Mouse (Mus musculus): Measurements from ENCODE around the gene Hist1h2bp. TPM values are rescaled to one million over a fixed set of nuclear protein-coding genes. Genes with fewer than 3 reads are reported as not detected.
"Not testable (repeated sequence)": the region's sequence is repeated elsewhere in the genome, so short reads cannot be mapped to it uniquely, and the experiment has no call there.

The Hist1h2bp gene
- polyA plus RNA-seq, 1 experiment from 2014 or later = 1.6 TPM

DNA sequence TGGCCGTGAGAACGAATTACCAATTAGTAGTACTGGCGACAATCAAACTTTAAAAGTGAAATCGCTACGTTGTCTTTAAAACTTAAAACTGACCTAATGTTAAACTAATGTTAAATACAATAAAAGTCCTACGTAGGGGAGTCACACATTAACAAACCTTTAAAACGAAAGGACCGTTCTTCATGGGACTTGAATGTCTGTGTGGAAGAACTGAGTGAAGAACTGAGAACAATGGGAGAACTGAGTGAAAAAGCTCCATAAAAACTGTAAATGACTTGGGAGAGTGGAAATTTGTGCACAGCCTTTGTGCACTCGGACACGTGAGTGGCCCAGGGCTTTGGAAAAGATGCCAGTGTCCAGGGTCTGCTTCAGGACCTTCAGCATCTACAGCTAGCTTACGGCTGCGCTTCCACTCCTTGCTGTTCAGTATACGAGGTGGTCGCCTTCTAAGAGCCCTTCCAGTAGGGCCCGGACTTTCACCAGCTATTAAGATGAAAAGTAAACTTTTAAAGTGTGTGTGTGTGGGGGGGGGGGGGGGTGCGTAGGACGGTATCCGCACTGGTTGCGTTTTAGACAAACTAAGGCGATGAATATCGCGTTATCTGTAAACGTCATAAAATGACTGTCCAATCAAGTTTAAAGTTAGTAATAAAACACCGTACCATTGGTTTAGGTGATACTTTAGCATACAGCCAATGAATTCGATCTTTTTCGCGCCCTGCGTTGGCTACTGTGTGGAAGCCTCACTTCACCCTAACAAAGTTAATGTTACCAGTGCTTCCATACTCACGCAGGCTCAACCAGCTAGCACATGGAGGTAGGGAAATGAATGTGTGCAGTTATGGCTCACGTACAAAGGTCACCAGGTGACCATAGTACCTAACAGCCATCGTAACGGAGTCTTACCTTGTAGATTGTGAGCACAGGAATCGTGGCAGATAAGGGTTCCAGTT lies 8.2 kb upstream of the Hist1h2bp start:
- peak overlapping the region; percentile 68 for H3K4me3 ChIP-seq
- H3K9me3 ChIP-seq = no peaks in the 10 kb centered on the region
- DNase-seq (ENCODE audit: low spot score) = peak; percentile 86
- H3K36me3 ChIP-seq = no peaks in the 10 kb centered on the region
- peak overlapping the region; percentile 93 for H3K27ac ChIP-seq
- H3K4me1 ChIP-seq = peaks cover 13% of the 10 kb centered on the region
- 9% methylated on average over 32 of the region's 33 CpGs for WGBS
- H3K27me3 ChIP-seq (ENCODE audit: insufficient read depth, poor library complexity, severe bottlenecking) = no peaks in the 10 kb centered on the region

DNA sequence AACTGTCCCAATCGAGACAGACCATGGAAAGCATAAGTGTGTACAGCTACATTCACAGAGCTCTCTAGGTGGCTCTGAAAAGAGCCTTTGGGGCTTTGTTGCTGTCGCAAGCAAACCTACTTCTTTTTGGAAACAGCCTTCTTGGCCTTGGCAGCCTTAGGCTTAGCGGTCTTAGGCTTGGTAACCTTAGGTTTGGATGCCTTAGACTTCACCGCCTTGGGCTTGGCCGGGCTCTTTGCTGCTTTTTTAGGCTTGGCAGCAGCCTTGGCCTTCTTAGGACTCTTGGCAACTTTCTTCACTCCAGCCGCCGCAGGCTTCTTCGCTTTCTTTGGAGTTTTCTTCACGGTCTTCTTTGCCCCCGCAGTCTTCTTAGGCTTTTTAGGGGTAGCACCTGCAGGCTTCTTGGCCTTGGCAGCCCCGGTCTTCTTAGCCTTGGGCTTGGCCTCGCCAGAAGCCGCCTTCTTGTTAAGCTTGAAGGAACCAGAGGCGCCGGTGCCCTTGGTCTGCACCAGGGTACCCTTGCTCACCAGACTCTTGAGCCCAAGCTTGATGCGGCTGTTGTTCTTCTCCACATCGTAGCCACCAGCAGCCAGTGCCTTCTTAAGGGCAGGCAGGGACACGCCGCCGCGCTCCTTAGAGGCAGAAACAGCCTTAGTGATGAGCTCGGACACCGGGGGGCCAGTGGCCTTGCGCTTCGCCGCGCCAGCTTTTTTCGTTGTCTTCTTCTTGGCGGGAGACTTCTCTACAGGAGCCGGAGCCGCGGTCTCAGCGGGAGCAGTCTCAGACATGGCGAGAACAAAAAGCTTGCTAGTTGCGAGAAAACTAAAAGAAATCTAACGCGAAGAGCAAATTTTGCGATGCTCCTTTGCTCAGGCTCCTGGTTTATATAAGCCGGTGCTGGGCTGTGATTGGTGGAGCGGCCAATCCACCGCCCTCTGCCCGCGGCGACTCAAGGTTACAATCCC lies 7.2 kb upstream of the Hist1h2bp start, which contains the start of gene Hist1h1b:
Gene Hist1h1b, minus strand, starts transcription at position 859 of the 965 bp plus-strand sequence.
- no peaks in the 10 kb centered on the region for H3K27me3 ChIP-seq (ENCODE audit: insufficient read depth, poor library complexity, severe bottlenecking)

DNA sequence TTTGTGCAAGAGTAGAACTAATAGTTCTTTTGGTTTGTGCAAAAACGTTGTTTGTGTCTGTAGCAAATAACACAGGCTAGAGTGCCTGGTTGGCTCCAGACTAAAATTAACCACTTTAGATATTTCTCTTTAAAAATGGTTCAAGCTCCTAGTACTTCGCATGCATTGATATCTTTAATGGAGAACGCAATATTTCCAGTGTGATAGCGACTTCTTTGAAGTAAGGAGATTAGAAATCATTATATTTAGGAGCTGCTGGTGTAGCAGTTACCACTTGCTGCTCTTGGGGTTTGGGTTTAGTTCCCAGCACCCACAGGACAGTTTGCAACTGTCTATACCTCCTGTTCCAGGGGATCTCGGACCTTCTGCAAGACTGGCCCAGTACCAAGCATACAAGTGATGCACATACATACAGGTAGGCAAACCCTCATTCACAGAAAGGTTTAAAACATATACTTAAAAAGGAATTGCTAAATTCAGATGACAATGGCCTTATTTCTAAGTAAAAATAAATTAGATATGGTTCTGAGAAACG lies 6.2 kb upstream of the Hist1h2bp start:
- WGBS = 41% methylated on average over 6 of the region's 6 CpGs
- H3K4me3 ChIP-seq = peak overlapping the region; percentile 68
- no peak for DNase-seq (ENCODE audit: low spot score)
- no peaks in the 10 kb centered on the region for H3K36me3 ChIP-seq
- peak overlapping the region; percentile 93 for H3K27ac ChIP-seq
- H3K27me3 ChIP-seq (ENCODE audit: insufficient read depth, poor library complexity, severe bottlenecking) = no peaks in the 10 kb centered on the region
- H3K9me3 ChIP-seq = no peaks in the 10 kb centered on the region
- peaks cover 20% of the 10 kb centered on the region for H3K4me1 ChIP-seq

More for the DNA sequence above, 7.2 kb upstream of the Hist1h2bp start, which contains the start of gene Hist1h1b:
- DNase-seq (ENCODE audit: low spot score) = peak; percentile 90
- peaks cover 16% of the 10 kb centered on the region for H3K4me1 ChIP-seq
- H3K36me3 ChIP-seq = no peaks in the 10 kb centered on the region
- H3K9me3 ChIP-seq = no peaks in the 10 kb centered on the region
- H3K27ac ChIP-seq = peak within 1 kb of the TSS; percentile 93
- H3K4me3 ChIP-seq = peak within 1 kb of the TSS; percentile 68
- WGBS = under 1% methylated on average over 44 of the region's 44 CpGs

DNA sequence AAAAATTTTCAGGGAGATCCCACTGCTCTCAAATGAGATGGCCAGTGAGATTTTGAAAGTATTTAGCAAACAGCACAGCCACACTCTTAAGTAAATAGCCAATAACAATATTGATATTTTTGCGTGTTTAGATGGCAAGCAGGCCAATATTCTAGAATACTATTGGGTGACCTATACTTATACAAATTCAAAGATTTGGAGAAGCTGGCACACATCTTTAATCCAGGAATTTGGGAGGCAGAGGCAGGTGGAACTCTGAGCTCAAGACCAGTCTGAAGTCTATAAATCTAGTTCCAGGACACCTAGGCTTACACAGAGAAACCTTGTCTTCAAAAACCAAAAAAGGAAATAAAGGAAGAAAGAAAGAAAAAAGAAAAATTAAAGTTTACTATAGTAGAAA lies 5.6 kb upstream of the Hist1h2bp start:
- Histone ChIP-seq H3K27ac (peak overlapping the region; percentile 82; the same call in 1 of the 2 replicates), H3K9me3 (no peaks in the 10 kb centered on the region), H3K27me3 (ENCODE audit: insufficient read depth, poor library complexity, severe bottlenecking) (no peaks in the 10 kb centered on the region), H3K4me3 (no peak overlapping the region), H3K4me1 (peaks cover 22% of the 10 kb centered on the region), H3K36me3 (no peaks in the 10 kb centered on the region)
- no peak for DNase-seq (ENCODE audit: low spot score)
- 88% methylated on average over 1 of the region's 1 CpGs for WGBS

DNA sequence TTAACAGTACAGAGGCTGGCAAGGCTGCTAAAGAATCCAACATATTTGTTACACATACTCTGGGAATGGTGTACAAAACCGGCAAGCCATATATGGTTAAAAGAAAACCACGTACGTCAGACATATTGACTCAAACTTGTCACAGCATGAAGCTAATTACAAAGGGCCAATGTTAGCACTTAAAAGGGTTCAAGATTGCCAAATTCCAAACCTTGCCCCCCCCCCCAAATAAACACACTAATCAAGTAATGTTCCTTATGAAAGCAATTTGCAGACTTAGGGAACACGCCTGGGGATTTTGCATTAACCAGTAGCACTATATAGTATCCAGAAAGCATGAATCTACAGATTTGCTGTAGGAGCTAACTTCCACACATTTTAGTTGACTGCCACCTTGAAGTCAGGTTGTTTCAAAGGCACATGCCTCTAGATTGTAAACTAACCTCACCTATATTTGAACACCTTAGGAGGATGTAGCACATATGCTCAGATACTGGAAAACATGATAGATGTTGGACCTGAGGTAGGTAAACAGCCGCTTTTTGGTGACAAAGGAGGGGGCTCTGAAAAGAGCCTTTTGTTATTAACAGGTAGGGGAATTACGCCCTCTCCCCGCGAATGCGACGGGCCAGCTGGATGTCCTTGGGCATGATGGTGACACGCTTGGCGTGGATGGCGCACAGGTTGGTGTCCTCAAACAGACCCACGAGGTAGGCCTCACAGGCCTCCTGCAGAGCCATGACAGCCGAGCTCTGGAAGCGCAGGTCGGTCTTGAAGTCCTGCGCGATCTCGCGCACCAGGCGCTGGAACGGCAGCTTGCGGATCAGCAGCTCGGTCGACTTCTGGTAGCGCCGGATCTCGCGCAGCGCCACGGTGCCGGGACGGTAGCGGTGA lies 4.7 kb upstream of the Hist1h2bp start:
- Histone ChIP-seq H3K4me3 (peak overlapping the region; percentile 57), H3K27ac (peak overlapping the region; percentile 90), H3K4me1 (peaks cover 22% of the 10 kb centered on the region)
- DNase-seq (ENCODE audit: low spot score); H3K36me3 ChIP-seq; H3K9me3 ChIP-seq; H3K27me3 ChIP-seq (ENCODE audit: insufficient read depth, poor library complexity, severe bottlenecking): not testable (repeated sequence)
- WGBS = 2% methylated on average over 15 of the region's 35 CpGs

DNA sequence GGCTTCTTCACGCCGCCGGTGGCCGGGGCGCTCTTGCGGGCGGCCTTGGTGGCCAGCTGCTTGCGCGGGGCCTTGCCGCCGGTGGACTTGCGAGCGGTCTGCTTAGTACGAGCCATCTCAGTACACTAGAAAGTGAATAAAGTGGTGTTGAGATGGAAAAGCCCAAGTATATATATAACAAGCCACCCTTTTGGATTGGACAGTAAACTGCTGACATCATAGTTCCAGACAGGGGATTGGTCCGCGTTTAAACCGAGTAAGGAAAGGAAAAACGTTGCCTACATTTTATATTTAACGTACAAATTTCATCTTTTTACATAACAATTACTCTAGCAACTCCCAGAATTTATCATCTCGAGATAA lies 4.0 kb upstream of the Hist1h2bp start, which contains the start of gene Hist1h3i:
Gene Hist1h3i, minus strand, starts transcription at position 116 of the 363 bp plus-strand sequence.
- Histone ChIP-seq H3K27me3 (ENCODE audit: insufficient read depth, poor library complexity, severe bottlenecking) (no peaks in the 10 kb centered on the region), H3K27ac (peak within 1 kb of the TSS; percentile 90), H3K36me3 (no peaks in the 10 kb centered on the region), H3K9me3 (no peaks in the 10 kb centered on the region), H3K4me1 (peaks cover 24% of the 10 kb centered on the region), H3K4me3 (peak within 1 kb of the TSS; percentile 57)
- 0% methylated on average over 20 of the region's 20 CpGs for WGBS
- DNase-seq (ENCODE audit: low spot score) = peak; percentile 88

DNA sequence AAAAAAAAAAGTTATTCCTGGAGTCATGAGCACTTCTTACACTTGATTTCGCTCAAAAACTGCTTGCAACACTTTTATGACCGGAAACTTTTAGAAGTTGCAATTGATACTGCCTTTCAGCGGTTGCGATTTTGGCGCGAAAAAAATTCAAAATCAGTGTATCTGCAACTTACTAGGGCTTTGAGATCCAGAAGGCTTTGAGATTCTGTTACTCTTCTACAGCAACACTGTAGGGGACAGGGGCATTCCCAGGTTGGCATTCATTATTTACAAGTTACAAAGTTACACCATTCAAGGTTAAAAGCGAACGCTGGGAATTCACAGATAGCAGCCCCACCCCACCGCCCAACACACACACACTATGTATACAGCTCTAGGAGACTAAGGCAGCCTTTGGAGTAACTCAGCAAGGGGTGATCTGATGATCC lies 3.5 kb upstream of the Hist1h2bp start:
- Histone ChIP-seq H3K36me3 (no peaks in the 10 kb centered on the region), H3K9me3 (no peaks in the 10 kb centered on the region), H3K27ac (peak overlapping the region; percentile 90), H3K27me3 (ENCODE audit: insufficient read depth, poor library complexity, severe bottlenecking) (no peaks in the 10 kb centered on the region), H3K4me3 (peak overlapping the region; percentile 57), H3K4me1 (peaks cover 27% of the 10 kb centered on the region)
- WGBS = 4% methylated on average over 9 of the region's 9 CpGs
- peak; percentile 80 for DNase-seq (ENCODE audit: low spot score)

DNA sequence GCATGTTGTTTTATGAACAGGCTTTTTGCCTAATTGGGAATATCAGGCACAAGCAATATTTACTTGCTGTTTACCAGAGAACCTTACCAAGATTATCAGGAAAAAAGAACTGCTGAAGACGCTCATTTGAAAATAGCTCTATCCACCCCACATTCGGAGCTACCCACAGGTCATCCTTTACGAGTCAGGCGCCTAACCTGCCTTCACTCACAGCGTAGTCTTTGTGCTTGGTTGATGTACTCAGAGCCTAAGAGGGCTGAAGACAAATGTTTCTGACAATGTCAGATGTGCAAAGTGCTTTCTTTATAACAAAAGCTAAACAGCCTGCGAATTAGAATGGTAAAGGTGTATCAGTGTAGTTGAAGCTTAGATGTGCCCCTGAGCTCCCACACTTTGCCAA lies 3.0 kb upstream of the Hist1h2bp start:
- 39% methylated on average over 6 of the region's 6 CpGs for WGBS
- peaks cover 27% of the 10 kb centered on the region for H3K4me1 ChIP-seq
- peak overlapping the region; percentile 57 for H3K4me3 ChIP-seq
- no peaks in the 10 kb centered on the region for H3K36me3 ChIP-seq
- H3K9me3 ChIP-seq = no peaks in the 10 kb centered on the region
- no peak for DNase-seq (ENCODE audit: low spot score)
- H3K27me3 ChIP-seq (ENCODE audit: insufficient read depth, poor library complexity, severe bottlenecking) = no peaks in the 10 kb centered on the region
- peak overlapping the region; percentile 90 for H3K27ac ChIP-seq

DNA sequence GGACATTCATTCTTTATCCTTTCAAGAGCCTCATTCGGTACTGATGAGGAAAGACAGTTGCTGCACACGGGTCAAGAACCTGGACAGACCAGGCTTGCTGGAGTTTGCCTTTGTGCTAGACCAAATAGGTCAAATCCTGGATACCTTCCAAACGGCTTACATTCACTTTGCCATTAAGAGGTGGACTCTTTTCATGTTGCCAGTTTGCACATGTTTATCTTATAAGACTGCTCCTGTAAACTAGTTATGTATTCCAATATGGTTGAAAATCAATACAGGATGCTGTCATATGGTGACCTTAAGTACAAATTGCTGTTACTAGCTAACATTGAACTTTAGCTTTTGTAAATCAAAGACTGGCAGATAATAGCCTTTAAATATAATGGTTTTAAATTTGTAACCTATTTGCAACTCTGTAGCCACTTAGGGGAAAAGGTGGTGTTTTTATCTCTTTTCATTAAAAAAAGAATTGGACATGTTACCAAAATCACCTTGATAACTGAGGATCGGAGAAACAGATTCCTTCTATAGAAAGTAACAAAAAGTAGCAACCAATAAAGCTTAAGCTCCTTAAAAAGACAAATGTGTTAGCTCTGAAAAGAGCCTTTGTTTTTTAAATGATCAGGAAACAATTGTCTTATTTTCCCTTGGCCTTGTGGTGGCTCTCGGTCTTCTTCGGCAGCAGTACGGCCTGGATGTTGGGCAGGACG lies 917 bp upstream of the Hist1h2bp start:
- H3K4me3 ChIP-seq = peak overlapping the region; percentile 54
- peaks cover 28% of the 10 kb centered on the region for H3K4me1 ChIP-seq
- peak; percentile 50 for DNase-seq (ENCODE audit: low spot score)
- WGBS = 12% methylated on average over 8 of the region's 8 CpGs
- peak overlapping the region; percentile 84 for H3K27ac ChIP-seq
- no peaks in the 10 kb centered on the region for H3K27me3 ChIP-seq (ENCODE audit: insufficient read depth, poor library complexity, severe bottlenecking)
- H3K9me3 ChIP-seq = no peaks in the 10 kb centered on the region
- no peaks in the 10 kb centered on the region for H3K36me3 ChIP-seq

DNA sequence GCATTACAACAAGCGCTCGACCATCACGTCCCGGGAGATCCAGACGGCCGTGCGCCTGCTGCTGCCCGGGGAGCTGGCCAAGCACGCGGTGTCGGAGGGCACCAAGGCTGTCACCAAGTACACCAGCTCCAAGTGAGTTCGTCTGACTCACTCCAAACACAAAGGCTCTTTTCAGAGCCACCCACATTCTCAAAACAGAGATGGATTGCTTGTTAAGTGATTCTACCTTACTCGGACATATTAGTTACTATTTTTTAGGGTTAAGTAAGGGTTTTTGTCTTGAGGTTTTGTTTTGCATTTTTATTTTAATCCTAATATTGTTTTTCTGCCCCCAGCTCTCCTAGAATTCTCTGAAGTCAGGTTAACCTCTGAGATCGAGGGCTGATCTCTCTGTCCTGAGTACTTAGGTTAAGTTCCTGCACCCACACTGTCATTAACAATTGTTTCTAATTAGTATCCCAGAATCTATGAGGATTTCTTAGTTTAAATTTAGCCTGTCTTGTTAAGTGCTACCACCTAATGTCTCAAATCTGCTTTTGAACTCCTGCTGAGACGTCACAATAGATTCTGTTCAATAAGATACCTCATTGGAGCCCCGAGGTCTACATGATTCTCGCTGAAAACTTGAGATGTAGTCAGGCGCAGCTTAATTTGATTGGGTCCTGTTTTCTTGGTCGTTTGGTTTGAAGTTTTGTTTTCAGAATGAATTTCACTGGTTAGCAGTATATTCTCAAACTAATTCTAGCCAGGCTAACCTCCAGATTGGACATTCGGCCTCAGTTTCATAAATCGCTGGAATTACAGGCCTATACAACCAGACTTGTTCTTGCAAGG lies 716 bp downstream of the Hist1h2bp start:
- WGBS = 23% methylated on average over 17 of the region's 21 CpGs
- Histone ChIP-seq H3K4me1 (peaks cover 25% of the 10 kb centered on the region), H3K36me3 (no peaks in the 10 kb centered on the region), H3K27ac (peak overlapping the region; percentile 70), H3K9me3 (no peaks in the 10 kb centered on the region), H3K4me3 (peak overlapping the region; percentile 44), H3K27me3 (ENCODE audit: insufficient read depth, poor library complexity, severe bottlenecking) (no peaks in the 10 kb centered on the region)
- peak; percentile 25 for DNase-seq (ENCODE audit: low spot score)

Data from heart, embryonic 10.5 days (tissue).